Mouse (Mus musculus): ENCODE results near the gene Olfr1411.

The Olfr1411 gene

GRCm38 (mm10) chr1:92594111-92594510 is at the start of gene Olfr1411:
Gene Olfr1411 (plus strand): TSS chr1:92594411.
- in situ Hi-C loops (cut with MboI, MseI): no loop called here

GRCm38 (mm10) chr1:92545929-92546328 is 48.3 kb upstream of the Olfr1411 start:
- in situ Hi-C loops (cut with MboI, MseI): no loop called here

DNA sequence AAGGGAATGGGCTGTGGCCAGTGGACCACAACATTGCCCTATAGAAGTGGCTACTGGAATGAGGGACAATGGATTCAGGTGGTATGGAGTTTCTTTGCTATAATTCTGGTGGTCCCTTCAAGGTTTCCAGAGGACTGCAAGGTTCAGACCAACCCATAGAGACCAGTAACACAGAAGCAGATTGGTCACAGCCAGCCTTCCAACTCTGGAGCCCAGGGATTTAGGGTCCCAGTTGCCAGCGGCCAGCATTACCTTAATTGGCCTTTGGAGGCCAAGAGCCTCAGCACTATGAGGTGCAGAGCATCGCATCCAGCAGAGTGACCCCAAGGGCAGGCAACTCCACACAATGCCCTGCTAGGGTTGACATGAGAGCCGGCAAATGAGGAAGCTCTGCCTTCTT is 23.2 kb upstream of the Olfr1411 start, which contains the start of gene Olfr1413:
Gene Olfr1413, plus strand, starts transcription at position 301 of the 400 bp plus-strand sequence.
- in situ Hi-C loops (cut with MboI, MseI): no loop called here

DNA sequence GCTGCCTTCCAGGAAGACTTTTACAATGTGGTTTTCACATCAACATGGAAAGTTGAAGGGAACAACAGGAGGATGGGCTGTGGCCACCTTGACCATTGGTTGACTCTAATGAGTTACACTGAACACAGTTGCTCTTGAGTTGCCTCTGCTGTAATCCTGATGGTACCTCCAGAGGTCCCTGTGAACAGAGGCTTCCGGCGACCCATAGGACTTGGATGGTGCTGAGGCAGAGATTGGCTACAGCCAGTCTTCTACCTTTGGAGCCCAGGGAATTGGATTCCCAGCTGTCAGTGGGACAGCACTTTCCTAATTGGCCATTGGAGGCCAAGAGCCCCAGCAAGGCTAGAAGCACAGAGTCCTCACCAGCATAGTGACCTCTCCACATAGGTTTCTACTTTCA is 8.7 kb upstream of the Olfr1411 start, which contains the start of gene Olfr1412:
Gene Olfr1412, plus strand, starts transcription at position 301 of the 400 bp plus-strand sequence.
- in situ Hi-C loops (cut with MboI, MseI): no loop called here

GRCm38 (mm10) chr1:92596019-92596418 is 1.8 kb downstream of the Olfr1411 start:
- in situ Hi-C loops (cut with MboI, MseI): no loop called here

DNA sequence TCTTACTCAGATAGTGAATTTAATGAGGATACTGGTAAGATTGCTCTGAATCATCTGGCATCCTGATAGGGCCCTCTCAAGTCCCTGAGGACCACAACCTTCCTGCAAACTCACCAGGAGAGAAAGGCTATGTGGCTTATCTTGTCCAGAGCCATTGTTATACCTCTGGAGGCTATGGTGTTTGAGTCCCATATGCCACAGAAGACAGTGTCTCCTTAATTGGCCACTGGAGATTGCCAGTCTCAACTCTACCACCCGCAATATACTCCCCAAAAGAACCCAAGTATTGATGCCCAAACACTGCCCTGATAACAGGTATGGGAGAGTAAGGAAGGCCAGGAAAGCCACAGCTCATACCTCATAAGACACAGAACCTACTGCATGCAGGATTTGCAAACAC is 11.3 kb downstream of the Olfr1411 start, which contains the start of gene Olfr1410:
Gene Olfr1410, plus strand, starts transcription at position 301 of the 400 bp plus-strand sequence.
- in situ Hi-C loops (cut with MboI, MseI): no loop called here

GRCm38 (mm10) chr1:92607711-92608110 is 13.5 kb downstream of the Olfr1411 start:
- in situ Hi-C loops (cut with MboI, MseI): no loop called here

GRCm38 (mm10) chr1:92611008-92611407 is 16.8 kb downstream of the Olfr1411 start:
- in situ Hi-C loops (cut with MboI, MseI): no loop called here

DNA sequence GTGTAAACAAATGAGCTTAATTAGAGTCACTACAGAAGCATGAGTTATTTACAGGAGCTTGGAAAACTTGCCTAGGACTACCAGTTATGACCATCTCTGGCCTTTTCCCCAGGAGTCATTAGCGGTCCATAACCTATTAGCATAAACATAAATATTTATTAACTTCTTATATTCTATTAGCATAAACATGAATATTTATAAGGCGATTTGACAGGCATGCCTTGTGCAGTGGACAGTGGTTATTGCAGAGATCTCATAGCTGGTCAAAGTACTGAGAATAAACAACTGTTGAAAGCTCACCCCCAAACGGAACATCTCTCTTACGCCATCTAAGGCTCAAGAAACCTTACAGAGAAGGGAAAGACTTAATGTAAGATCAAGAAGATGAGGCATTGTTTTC is 19.0 kb downstream of the Olfr1411 start:
- in situ Hi-C loops (cut with MboI, MseI): no loop called here

DNA sequence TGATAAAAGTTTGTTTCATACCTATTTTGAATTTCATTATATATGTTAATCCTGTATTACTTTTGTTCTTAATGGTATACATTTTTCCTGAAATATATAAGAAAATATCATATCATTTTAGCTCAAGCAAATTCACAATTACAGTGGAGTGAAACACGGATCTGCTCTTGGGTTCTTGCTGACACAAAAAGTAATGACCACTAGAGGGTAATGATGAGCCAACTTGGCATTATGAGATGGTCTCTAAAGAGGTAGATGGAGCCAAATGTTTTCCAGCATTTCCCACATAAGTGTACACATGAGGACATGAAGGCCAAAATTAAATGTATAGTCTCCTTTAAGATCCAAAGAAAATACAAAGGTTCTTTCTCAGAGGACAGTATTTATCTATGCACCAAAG is 20.3 kb downstream of the Olfr1411 start:
- in situ Hi-C loops (cut with MboI, MseI): no loop called here

DNA sequence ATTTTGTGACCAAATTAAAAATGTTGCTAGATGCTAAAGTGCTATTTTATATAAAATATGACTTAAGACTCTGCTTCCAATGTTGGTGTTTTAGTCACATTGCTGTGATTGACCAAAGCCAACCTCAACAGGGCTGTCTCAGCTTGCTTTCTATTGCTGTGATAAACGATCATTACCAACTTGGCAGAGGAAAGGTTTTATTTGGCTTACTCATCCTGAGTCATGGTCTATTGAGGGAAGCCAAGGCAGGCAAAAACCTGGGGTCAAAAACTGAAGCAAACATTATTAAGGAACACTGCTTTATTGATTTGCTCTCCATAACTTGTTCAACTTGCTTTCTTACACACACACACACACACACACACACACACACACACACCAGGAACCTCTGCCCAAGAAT is 21.8 kb downstream of the Olfr1411 start:
- in situ Hi-C loops (cut with MboI, MseI): no loop called here

DNA sequence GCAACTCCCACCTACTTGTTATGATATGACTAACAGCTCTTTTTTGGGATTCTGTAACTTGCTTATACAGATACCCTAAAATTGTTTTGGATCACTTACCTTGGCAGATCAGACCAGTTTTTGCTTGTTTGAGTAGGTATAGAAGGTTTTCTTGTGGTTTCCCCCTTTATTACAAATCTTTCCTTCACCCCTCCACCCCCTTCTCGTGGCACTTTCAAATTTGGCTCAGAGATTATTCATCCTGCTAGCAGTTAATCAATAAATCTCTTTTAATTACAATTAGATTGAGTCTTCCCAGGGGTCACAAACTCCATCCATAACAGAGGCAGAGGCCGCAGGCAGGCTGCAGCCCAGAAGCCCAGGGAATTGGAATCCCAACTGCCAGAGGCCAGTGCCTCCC is 23.3 kb downstream of the Olfr1411 start, which contains the start of gene Olfr12:
Gene Olfr12, plus strand, starts transcription at position 301 of the 400 bp plus-strand sequence.
- in situ Hi-C loops (cut with MboI, MseI): no loop called here

DNA sequence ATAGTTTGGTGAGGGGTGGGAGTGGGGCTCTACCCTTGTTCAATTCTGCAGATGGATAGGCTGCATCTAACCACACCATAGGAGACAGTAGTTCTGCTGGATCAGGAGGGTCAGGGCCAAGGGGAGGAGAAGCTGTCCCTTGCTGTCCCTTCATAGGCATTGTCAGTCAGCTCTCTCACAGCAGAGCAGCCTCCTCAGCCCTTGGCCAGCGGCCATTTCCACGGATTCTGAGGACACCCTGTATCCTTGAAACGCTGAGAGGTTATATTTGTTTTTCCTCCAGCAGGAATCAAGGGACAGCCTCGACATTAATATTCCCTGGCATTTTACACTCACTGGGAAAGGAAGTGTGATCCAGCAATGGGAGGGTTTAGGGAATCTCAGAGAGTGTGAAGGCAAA is 24.1 kb downstream of the Olfr1411 start:
- in situ Hi-C loops (cut with MboI, MseI): no loop called here

DNA sequence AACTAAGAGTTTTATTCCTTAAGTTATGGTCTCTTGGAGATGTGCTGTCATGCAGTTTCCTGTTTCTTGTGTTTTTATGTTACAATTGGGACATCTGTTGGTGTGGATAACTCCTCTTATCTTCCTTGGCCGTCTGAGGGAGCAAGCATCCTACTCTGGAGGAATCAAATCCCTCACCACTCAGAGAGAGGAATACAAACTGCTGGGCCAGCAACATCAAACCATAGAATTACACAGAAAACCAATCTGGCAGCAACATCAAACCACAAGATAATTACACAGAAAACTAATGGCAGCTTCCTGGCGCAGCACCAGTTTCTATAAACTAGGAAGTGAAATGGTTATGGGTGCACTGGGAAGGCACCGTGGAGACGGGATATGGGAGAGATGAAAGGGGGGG is 34.0 kb downstream of the Olfr1411 start:
- in situ Hi-C loops (cut with MboI, MseI): no loop called here

- in situ Hi-C loops (cut with MboI, MseI): no loop called here
These were observed 38.0 kb downstream of the Olfr1411 start for GRCm38 (mm10) chr1:92632196-92632595.

- in situ Hi-C loops (cut with MboI, MseI): no loop called here
These were observed 38.7 kb downstream of the Olfr1411 start for GRCm38 (mm10) chr1:92632948-92633347.

GRCm38 (mm10) chr1:92633726-92634125 is 39.5 kb downstream of the Olfr1411 start:
- in situ Hi-C loops (cut with MboI, MseI): no loop called here

DNA sequence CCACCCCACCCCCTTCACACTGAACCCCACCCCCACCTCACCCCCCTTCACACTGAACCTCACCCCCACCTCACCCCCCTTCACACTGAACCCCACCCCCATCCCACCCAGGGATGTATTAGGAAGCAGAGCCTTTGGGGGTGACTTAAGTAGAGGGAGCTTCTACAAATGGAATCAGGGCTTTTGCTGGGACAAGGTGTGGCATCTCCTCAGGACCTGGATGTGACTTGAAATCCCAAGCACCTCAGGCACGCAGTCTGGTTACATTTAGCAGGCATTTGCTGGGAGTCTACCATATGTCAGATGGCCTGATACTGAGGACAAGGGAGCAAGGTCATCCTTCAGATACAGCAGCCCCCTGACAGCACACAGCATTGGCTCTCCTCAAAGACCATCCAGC is 40.4 kb downstream of the Olfr1411 start:
- in situ Hi-C loops (cut with MboI, MseI): no loop called here

- in situ Hi-C loops (cut with MboI, MseI): no loop called here
These were observed 40.9 kb downstream of the Olfr1411 start for GRCm38 (mm10) chr1:92634976-92635599.

GRCm38 (mm10) chr1:92636015-92636414 is 41.8 kb downstream of the Olfr1411 start:
- in situ Hi-C loops (cut with MboI, MseI): no loop called here

DNA sequence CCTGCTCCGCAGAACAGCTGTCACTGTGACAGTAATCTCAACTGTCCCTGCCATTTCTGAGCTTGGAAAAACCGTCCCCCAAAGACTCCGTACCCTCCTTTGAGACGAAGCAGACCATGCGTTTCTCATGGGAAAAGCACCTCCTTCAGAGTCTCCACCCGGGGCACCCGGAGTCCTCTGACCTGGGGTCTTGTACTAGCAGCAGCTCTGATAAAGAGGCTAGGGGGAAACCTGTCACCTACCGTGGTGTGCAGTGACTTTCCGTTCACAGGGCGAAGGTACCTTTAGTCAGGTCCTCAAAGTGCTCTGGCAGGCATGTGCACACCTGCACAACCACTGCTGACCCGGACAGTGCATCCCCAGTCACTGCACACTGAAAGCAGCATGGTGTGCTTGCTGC is 42.5 kb downstream of the Olfr1411 start:
- in situ Hi-C loops (cut with MboI, MseI): no loop called here

GRCm38 (mm10) chr1:92637501-92638172 is 43.4 kb downstream of the Olfr1411 start:
- in situ Hi-C loops (cut with MboI, MseI): no loop called here

- in situ Hi-C loops (cut with MboI, MseI): no loop called here
These were observed 44.0 kb downstream of the Olfr1411 start for GRCm38 (mm10) chr1:92638181-92638580.
